Mouse (Mus musculus) heart, embryonic 14.5 days (tissue): ENCODE results near the gene Il17re. TPM values are rescaled to one million over a fixed set of nuclear protein-coding genes. Genes with fewer than 3 reads are reported as not detected.

Experiments used
- ATAC-seq: fragments of 200-750 bp; cut with Nextera tagmentation; 2 replicates; pipeline ENCODE4 v1.8.0; 2017; ENCODE audit warnings: low read depth, moderate TSS enrichment; ENCODE audit not compliant: insufficient number of reproducible peaks, insufficient read depth, low FRiP score
- H3K27ac ChIP-seq, 2 experiments: fragments of 200-500 bp in 1 of 2; fragments of 300-500 bp in 1 of 2; sonication (generic) in 1 of 2; replicated peaks in 1 of 2; 2 replicates each; pipeline ENCODE4 v1.5.1; 2012 to 2014; ENCODE audit warnings: low read depth in 2 of 2, low read length in 2 of 2, control low read depth in 1 of 2, mild to moderate bottlenecking in 1 of 2, mixed read lengths in 1 of 2; ENCODE audit not compliant: control insufficient read depth in 1 of 2, insufficient read depth in 1 of 2
- H3K27me3 ChIP-seq: fragments of 300-500 bp; sonication (generic); 2 replicates; pipeline ENCODE4 v1.6.1; 2014; ENCODE audit warnings: mild to moderate bottlenecking, low read length, control low read depth; ENCODE audit not compliant: control insufficient read depth, insufficient read depth
- H3K36me3 ChIP-seq: fragments of 300-500 bp; sonication (generic); 2 replicates; pipeline ENCODE4 v1.6.1; 2014; ENCODE audit warnings: mild to moderate bottlenecking, control low read depth, low read length, mixed read lengths; ENCODE audit not compliant: control insufficient read depth, insufficient read depth
- H3K4me1 ChIP-seq, 2 experiments: fragments of 200-500 bp in 1 of 2; fragments of 300-500 bp in 1 of 2; sonication (generic) in 1 of 2; 2 replicates each; pipeline ENCODE4 v1.6.1; 2012 to 2014; ENCODE audit warnings: low read length in 2 of 2, control low read depth in 1 of 2, mixed read lengths in 1 of 2; ENCODE audit not compliant: control insufficient read depth in 2 of 2, insufficient read depth in 2 of 2
- H3K4me2 ChIP-seq: fragments of 300-500 bp; sonication (generic); 2 replicates; pipeline ENCODE4 v1.6.1; 2014; ENCODE audit warnings: mild to moderate bottlenecking, low read length
- H3K4me3 ChIP-seq, 2 experiments: fragments of 200-500 bp in 1 of 2; fragments of 300-500 bp in 1 of 2; sonication (generic) in 1 of 2; 2 replicates each; pipeline ENCODE4 v1.5.1; 2012 to 2014; ENCODE audit warnings: low read length in 2 of 2, mild to moderate bottlenecking in 2 of 2, control low read depth in 1 of 2, low read depth in 1 of 2, moderate library complexity in 1 of 2; ENCODE audit not compliant: control insufficient read depth in 1 of 2, insufficient read depth in 1 of 2
- H3K9ac ChIP-seq: fragments of 300-500 bp; sonication (generic); 2 replicates; pipeline ENCODE4 v1.6.1; 2014; ENCODE audit warnings: mild to moderate bottlenecking, low read length
- H3K9me3 ChIP-seq: fragments of 300-500 bp; sonication (generic); 2 replicates; pipeline ENCODE4 v1.6.1; 2016; ENCODE audit warnings: low read length, control low read depth; ENCODE audit not compliant: control insufficient read depth
- WGBS: fragments of 180-500 bp; shearing (Covaris S2); extraction: QIAGEN DNeasy Blood & Tissue Kit; methylation state at CpG from one replicate; pipeline ENCODE4 v1.1.7; 2014; 5-methylcytosine and 5-hydroxymethylcytosine counted together
- polyA plus RNA-seq: library from polyadenylated mRNA; unstranded; fragments of >200 nt; fragmentation: Nextera tagmentation; extraction: Ambion mirVana; gene quantifications from 2 replicates; pipeline ENCODE4 v1.2.1, GENCODE M21; 2014

Gene Il17re
- polyA plus RNA-seq, 1 experiment from 2014 or later = 0.99 TPM

GRCm38 (mm10) chr6:113473715-113474114, 15.4 kb downstream of the Il17re start:
- peaks cover 21% of the 10 kb centered on the region; the same call in 1 of the 2 replicates for H3K27me3 ChIP-seq
- peaks cover 16 to 20% of the 10 kb centered on the region in 2 experiments for H3K4me1 ChIP-seq
- no peak overlapping the region for H3K4me3 ChIP-seq
- 58% methylated on average over 6 of the region's 6 CpGs for WGBS
- no peak overlapping the region for H3K4me2 ChIP-seq
- H3K9ac ChIP-seq = no peak overlapping the region
- no peak for ATAC-seq
- H3K27ac ChIP-seq = no peak overlapping the region
- no peaks in the 10 kb centered on the region for H3K36me3 ChIP-seq
- no peaks in the 10 kb centered on the region for H3K9me3 ChIP-seq

- no peak for ATAC-seq
- peaks cover 9 to 17% of the 10 kb centered on the region in 2 experiments for H3K4me1 ChIP-seq
- H3K27ac ChIP-seq = no peak overlapping the region
- no peaks in the 10 kb centered on the region for H3K9me3 ChIP-seq
- WGBS = 53% methylated on average over 7 of the region's 7 CpGs
- H3K27me3 ChIP-seq = peaks cover 13% of the 10 kb centered on the region; the same call in 1 of the 2 replicates
- no peak overlapping the region for H3K9ac ChIP-seq
- no peak overlapping the region for H3K4me2 ChIP-seq
- H3K36me3 ChIP-seq = no peaks in the 10 kb centered on the region
- H3K4me3 ChIP-seq = no peak overlapping the region
Observed at GRCm38 (mm10) chr6:113477353-113477752, 19.1 kb downstream of the Il17re start.

- ATAC-seq = no peak
- Histone ChIP-seq H3K36me3 (no peaks in the 10 kb centered on the region), H3K27me3 (peaks cover 13% of the 10 kb centered on the region; the same call in 1 of the 2 replicates), H3K4me1 (peaks cover 11 to 19% of the 10 kb centered on the region in 2 experiments), H3K9ac (no peak overlapping the region), H3K9me3 (no peaks in the 10 kb centered on the region), H3K4me2 (no peak overlapping the region), H3K27ac (no peak overlapping the region), H3K4me3 (no peak overlapping the region)
- 80% methylated on average over 10 of the region's 10 CpGs for WGBS
Observed at GRCm38 (mm10) chr6:113478906-113479305, 20.6 kb downstream of the Il17re start.

GRCm38 (mm10) chr6:113480555-113481373, 22.5 kb downstream of the Il17re start:
- no peak overlapping the region for H3K4me2 ChIP-seq
- peaks cover 16 to 27% of the 10 kb centered on the region in 2 experiments for H3K4me1 ChIP-seq
- WGBS = 45% methylated on average over 18 of the region's 18 CpGs
- H3K9ac ChIP-seq = no peak overlapping the region
- peaks cover 12% of the 10 kb centered on the region; the same call in 1 of the 2 replicates for H3K27me3 ChIP-seq
- H3K27ac ChIP-seq = peak overlapping the region; percentile 33 to 61; a peak in 3 of 4 replicates
- no peaks in the 10 kb centered on the region for H3K9me3 ChIP-seq
- 0 out of 2 replicates have a peak, but pooled peaks cover 2% of the 10 kb centered on the region for H3K36me3 ChIP-seq
- no peak for ATAC-seq
- no peak overlapping the region for H3K4me3 ChIP-seq

GRCm38 (mm10) chr6:113482477-113483099, 24.3 kb downstream of the Il17re start:
- peak overlapping the region; percentile 78 for H3K9ac ChIP-seq
- peaks cover 4% of the 10 kb centered on the region; the same call in 1 of the 2 replicates for H3K27me3 ChIP-seq
- peaks cover 9% of the 10 kb centered on the region; the same call in 1 of the 2 replicates for H3K36me3 ChIP-seq
- peak overlapping the region; percentile 70 to 86 for H3K27ac ChIP-seq
- H3K4me2 ChIP-seq = peak overlapping the region; percentile 79
- ATAC-seq = peak; percentile 24; the same call in 1 of the 2 replicates
- no peaks in the 10 kb centered on the region for H3K9me3 ChIP-seq
- WGBS = 1% methylated on average over 65 of the region's 65 CpGs
- peak overlapping the region; percentile 60 to 69 for H3K4me3 ChIP-seq
- peaks cover 16 to 27% of the 10 kb centered on the region in 2 experiments for H3K4me1 ChIP-seq

GRCm38 (mm10) chr6:113483100-113483615, 24.9 kb downstream of the Il17re start, which contains the start of gene Creld1:
Gene Creld1, plus strand, starts transcription at chr6:113483297.
- peak; percentile 95 for ATAC-seq
- H3K4me3 ChIP-seq = peak within 1 kb of the TSS; percentile 60 to 69
- H3K9me3 ChIP-seq = no peaks in the 10 kb centered on the region
- H3K27ac ChIP-seq = peak within 1 kb of the TSS; percentile 70 to 86
- H3K9ac ChIP-seq = peak within 1 kb of the TSS; percentile 78
- peaks cover 15% of the 10 kb centered on the region for H3K36me3 ChIP-seq
- WGBS = under 1% methylated on average over 25 of the region's 26 CpGs
- peaks cover 16 to 27% of the 10 kb centered on the region in 2 experiments for H3K4me1 ChIP-seq
- H3K4me2 ChIP-seq = peak within 1 kb of the TSS; percentile 79
- H3K27me3 ChIP-seq = peaks cover 4% of the 10 kb centered on the region; the same call in 1 of the 2 replicates

- peak overlapping the region; percentile 79 for H3K4me2 ChIP-seq
- H3K27me3 ChIP-seq = peaks cover 4% of the 10 kb centered on the region; the same call in 1 of the 2 replicates
- peak overlapping the region; percentile 78 for H3K9ac ChIP-seq
- peaks cover 16 to 27% of the 10 kb centered on the region in 2 experiments for H3K4me1 ChIP-seq
- peaks cover 20% of the 10 kb centered on the region for H3K36me3 ChIP-seq
- no peaks in the 10 kb centered on the region for H3K9me3 ChIP-seq
- 9% methylated on average over 10 of the region's 10 CpGs for WGBS
- ATAC-seq = 0 out of 2 replicates have a peak, but pooled peaks have one; percentile 18
- H3K27ac ChIP-seq = peak overlapping the region; percentile 70 to 86
- H3K4me3 ChIP-seq = peak overlapping the region; percentile 60 to 69
Observed at GRCm38 (mm10) chr6:113483729-113484128, 25.4 kb downstream of the Il17re start.
